Mouse (Mus musculus) limb, embryonic 13.5 days (tissue): ENCODE results near the gene Mtmr4. TPM values are rescaled to one million over a fixed set of nuclear protein-coding genes. Genes with fewer than 3 reads are reported as not detected.

ENCODE experiments used
- polyA plus RNA-seq: library from polyadenylated mRNA; unstranded; fragments of >200 nt; fragmentation: Nextera tagmentation; extraction: Ambion mirVana; gene quantifications from 2 replicates; pipeline ENCODE4 v1.2.1, GENCODE M21; 2015

The Mtmr4 gene
- polyA plus RNA-seq, 1 experiment from 2014 or later: 38.9 TPM

Other genes starting within 250 kb of the Mtmr4 start
- 2.1 TPM in 2 replicates for gene Ppm1e, start 233.1 kb upstream of the Mtmr4 start, polyA plus RNA-seq
- 10.0 and 10.2 TPM in 2 replicates for gene Rad51c, start 187.2 kb upstream of the Mtmr4 start, polyA plus RNA-seq
- gene Tex14, start 187.1 kb upstream of the Mtmr4 start, polyA plus RNA-seq: 0.93 and 1.3 TPM in 2 replicates
- gene Gm11492, start 25.5 kb upstream of the Mtmr4 start, polyA plus RNA-seq: not detected in 2 replicates
- gene Sept4, start 23.3 kb upstream of the Mtmr4 start, polyA plus RNA-seq: 21.2 and 23.3 TPM in 2 replicates
- 0.29 and 0.42 TPM in 2 replicates for gene Hsf5, start 25.0 kb downstream of the Mtmr4 start, polyA plus RNA-seq
- 3.2 and 4.2 TPM in 2 replicates for gene Rnf43, start 70.6 kb downstream of the Mtmr4 start, polyA plus RNA-seq
- gene Supt4a, start 145.4 kb downstream of the Mtmr4 start, polyA plus RNA-seq: 159 and 167 TPM in 2 replicates
- gene Tspoap1, start 168.4 kb downstream of the Mtmr4 start, polyA plus RNA-seq: 2.3 and 2.7 TPM in 2 replicates
- gene Mpo, start 201.4 kb downstream of the Mtmr4 start, polyA plus RNA-seq: 1.0 and 2.1 TPM in 2 replicates
- 0.06 TPM in 2 replicates for gene Lpo, start 236.1 kb downstream of the Mtmr4 start, polyA plus RNA-seq